Mouse (Mus musculus): Measurements from ENCODE around the gene Rbbp8nl. TPM values are rescaled to one million over a fixed set of nuclear protein-coding genes. Genes with fewer than 3 reads are reported as not detected.

Gene Rbbp8nl
- polyA plus RNA-seq, 1 experiment from 2014 or later = 0.84 TPM

GRCm38 (mm10) chr2:180248947-180249660 is 40.6 kb downstream of the Rbbp8nl start:
- ATAC-seq (ENCODE audit: low read depth) (no peak), DNase-seq (ENCODE audit: low spot score) (no peak)
- no peak overlapping the region for H3K4me2 ChIP-seq (ENCODE audit: low read depth, low read length)
- H3K4me3 ChIP-seq (ENCODE audit: low read depth, low read length) = no peak overlapping the region
- H3K4me1 ChIP-seq (ENCODE audit: control insufficient read depth, insufficient read depth, low read length) = no peaks in the 10 kb centered on the region
- no peaks in the 10 kb centered on the region for H3K27me3 ChIP-seq (replicated peaks; ENCODE audit: control insufficient read depth, insufficient read depth, low read length)
- 61% methylated on average over 8 of the region's 9 CpGs for WGBS
- H3K27ac ChIP-seq (replicated peaks; ENCODE audit: low read depth, low read length) = no peak overlapping the region
- H3K36me3 ChIP-seq (ENCODE audit: control insufficient read depth, insufficient read depth, low read length) = no peaks in the 10 kb centered on the region
- H3K9ac ChIP-seq (ENCODE audit: low read depth, low read length) = no peak overlapping the region
- H3K9me3 ChIP-seq (ENCODE audit: control insufficient read depth, low read length) = no peaks in the 10 kb centered on the region

- Histone ChIP-seq H3K36me3 (ENCODE audit: control insufficient read depth, insufficient read depth, low read length) (no peaks in the 10 kb centered on the region), H3K9me3 (ENCODE audit: control insufficient read depth, low read length) (no peaks in the 10 kb centered on the region), H3K27me3 (replicated peaks; ENCODE audit: control insufficient read depth, insufficient read depth, low read length) (no peaks in the 10 kb centered on the region), H3K27ac (replicated peaks; ENCODE audit: low read depth, low read length) (no peak overlapping the region), H3K9ac (ENCODE audit: low read depth, low read length) (no peak overlapping the region), H3K4me2 (ENCODE audit: low read depth, low read length) (no peak overlapping the region), H3K4me3 (ENCODE audit: low read depth, low read length) (no peak overlapping the region), H3K4me1 (ENCODE audit: control insufficient read depth, insufficient read depth, low read length) (no peaks in the 10 kb centered on the region)
- WGBS = 94% methylated on average over 5 of the region's 5 CpGs
- no peak for ATAC-seq (ENCODE audit: low read depth)
- no peak for DNase-seq (ENCODE audit: low spot score)
Measured at GRCm38 (mm10) chr2:180247916-180248315, 41.8 kb downstream of the Rbbp8nl start.

GRCm38 (mm10) chr2:180243108-180243507 is 46.6 kb downstream of the Rbbp8nl start:
- 87% methylated on average over 4 of the region's 4 CpGs for WGBS
- ATAC-seq (ENCODE audit: low read depth) (no peak), DNase-seq (ENCODE audit: low spot score) (no peak)
- Histone ChIP-seq H3K4me1 (ENCODE audit: control insufficient read depth, insufficient read depth, low read length) (no peaks in the 10 kb centered on the region), H3K36me3 (ENCODE audit: control insufficient read depth, insufficient read depth, low read length) (no peaks in the 10 kb centered on the region), H3K9me3 (ENCODE audit: control insufficient read depth, low read length) (no peaks in the 10 kb centered on the region), H3K9ac (ENCODE audit: low read depth, low read length) (no peak overlapping the region), H3K4me3 (ENCODE audit: low read depth, low read length) (no peak overlapping the region), H3K4me2 (ENCODE audit: low read depth, low read length) (no peak overlapping the region), H3K27me3 (replicated peaks; ENCODE audit: control insufficient read depth, insufficient read depth, low read length) (no peaks in the 10 kb centered on the region), H3K27ac (replicated peaks; ENCODE audit: low read depth, low read length) (no peak overlapping the region)

GRCm38 (mm10) chr2:180238591-180238990 is 51.1 kb downstream of the Rbbp8nl start:
- H3K4me1 ChIP-seq (ENCODE audit: control insufficient read depth, insufficient read depth, low read length) = peaks cover 17% of the 10 kb centered on the region
- WGBS = 63% methylated on average over 5 of the region's 5 CpGs
- DNase-seq (ENCODE audit: low spot score) (no peak), ATAC-seq (ENCODE audit: low read depth) (no peak)
- H3K9ac ChIP-seq (ENCODE audit: low read depth, low read length) = no peak overlapping the region
- H3K27ac ChIP-seq (replicated peaks; ENCODE audit: low read depth, low read length) = no peak overlapping the region
- H3K4me3 ChIP-seq (ENCODE audit: low read depth, low read length) = no peak overlapping the region
- no peaks in the 10 kb centered on the region for H3K36me3 ChIP-seq (ENCODE audit: control insufficient read depth, insufficient read depth, low read length)
- H3K9me3 ChIP-seq (ENCODE audit: control insufficient read depth, low read length) = no peaks in the 10 kb centered on the region
- no peak overlapping the region for H3K4me2 ChIP-seq (ENCODE audit: low read depth, low read length)
- no peaks in the 10 kb centered on the region for H3K27me3 ChIP-seq (replicated peaks; ENCODE audit: control insufficient read depth, insufficient read depth, low read length)

GRCm38 (mm10) chr2:180237601-180238345 is 51.9 kb downstream of the Rbbp8nl start:
- Histone ChIP-seq H3K4me1 (ENCODE audit: control insufficient read depth, insufficient read depth, low read length) (peaks cover 17% of the 10 kb centered on the region), H3K4me3 (ENCODE audit: low read depth, low read length) (no peak overlapping the region), H3K9me3 (ENCODE audit: control insufficient read depth, low read length) (no peaks in the 10 kb centered on the region), H3K9ac (ENCODE audit: low read depth, low read length) (no peak overlapping the region), H3K4me2 (ENCODE audit: low read depth, low read length) (no peak overlapping the region), H3K27ac (replicated peaks; ENCODE audit: low read depth, low read length) (no peak overlapping the region), H3K27me3 (replicated peaks; ENCODE audit: control insufficient read depth, insufficient read depth, low read length) (no peaks in the 10 kb centered on the region), H3K36me3 (ENCODE audit: control insufficient read depth, insufficient read depth, low read length) (no peaks in the 10 kb centered on the region)
- WGBS = 91% methylated on average over 7 of the region's 7 CpGs
- DNase-seq (ENCODE audit: low spot score) (no peak), ATAC-seq (ENCODE audit: low read depth) (no peak)

GRCm38 (mm10) chr2:180236930-180237329 is 52.7 kb downstream of the Rbbp8nl start:
- WGBS = 83% methylated on average over 3 of the region's 3 CpGs
- no peaks in the 10 kb centered on the region for H3K9me3 ChIP-seq (ENCODE audit: control insufficient read depth, low read length)
- DNase-seq (ENCODE audit: low spot score) = no peak
- ATAC-seq (ENCODE audit: low read depth) = no peak
- no peak overlapping the region for H3K4me3 ChIP-seq (ENCODE audit: low read depth, low read length)
- H3K9ac ChIP-seq (ENCODE audit: low read depth, low read length) = no peak overlapping the region
- no peaks in the 10 kb centered on the region for H3K27me3 ChIP-seq (replicated peaks; ENCODE audit: control insufficient read depth, insufficient read depth, low read length)
- no peak overlapping the region for H3K4me2 ChIP-seq (ENCODE audit: low read depth, low read length)
- no peaks in the 10 kb centered on the region for H3K36me3 ChIP-seq (ENCODE audit: control insufficient read depth, insufficient read depth, low read length)
- no peak overlapping the region for H3K27ac ChIP-seq (replicated peaks; ENCODE audit: low read depth, low read length)
- H3K4me1 ChIP-seq (ENCODE audit: control insufficient read depth, insufficient read depth, low read length) = peaks cover 17% of the 10 kb centered on the region

- Histone ChIP-seq H3K27ac (replicated peaks; ENCODE audit: low read depth, low read length) (peak overlapping the region; percentile 74; the same call in 1 of the 2 replicates), H3K4me1 (ENCODE audit: control insufficient read depth, insufficient read depth, low read length) (peaks cover 17% of the 10 kb centered on the region), H3K4me3 (ENCODE audit: low read depth, low read length) (no peak overlapping the region), H3K27me3 (replicated peaks; ENCODE audit: control insufficient read depth, insufficient read depth, low read length) (no peaks in the 10 kb centered on the region), H3K9ac (ENCODE audit: low read depth, low read length) (no peak overlapping the region), H3K36me3 (ENCODE audit: control insufficient read depth, insufficient read depth, low read length) (no peaks in the 10 kb centered on the region), H3K9me3 (ENCODE audit: control insufficient read depth, low read length) (no peaks in the 10 kb centered on the region), H3K4me2 (ENCODE audit: low read depth, low read length) (no peak overlapping the region)
- ATAC-seq (ENCODE audit: low read depth) (0 out of 2 replicates have a peak, but pooled peaks have one; percentile 45), DNase-seq (ENCODE audit: low spot score) (peak; percentile 72)
- 44% methylated on average over 2 of the region's 3 CpGs for WGBS
Measured at GRCm38 (mm10) chr2:180236500-180236899, 53.2 kb downstream of the Rbbp8nl start.

- H3K27ac ChIP-seq (replicated peaks; ENCODE audit: low read depth, low read length) = peak overlapping the region; percentile 74; the same call in 1 of the 2 replicates
- no peaks in the 10 kb centered on the region for H3K27me3 ChIP-seq (replicated peaks; ENCODE audit: control insufficient read depth, insufficient read depth, low read length)
- no peaks in the 10 kb centered on the region for H3K36me3 ChIP-seq (ENCODE audit: control insufficient read depth, insufficient read depth, low read length)
- no peak overlapping the region for H3K4me2 ChIP-seq (ENCODE audit: low read depth, low read length)
- no peak overlapping the region for H3K4me3 ChIP-seq (ENCODE audit: low read depth, low read length)
- ATAC-seq (ENCODE audit: low read depth) = no peak
- no peak overlapping the region for H3K9ac ChIP-seq (ENCODE audit: low read depth, low read length)
- 79% methylated on average over 4 of the region's 4 CpGs for WGBS
- H3K4me1 ChIP-seq (ENCODE audit: control insufficient read depth, insufficient read depth, low read length) = peaks cover 17% of the 10 kb centered on the region
- no peaks in the 10 kb centered on the region for H3K9me3 ChIP-seq (ENCODE audit: control insufficient read depth, low read length)
- DNase-seq (ENCODE audit: low spot score) = no peak
Measured at GRCm38 (mm10) chr2:180235788-180236187, 53.9 kb downstream of the Rbbp8nl start.
